Mouse (Mus musculus): ENCODE results near the gene Mthfd1. TPM values are rescaled to one million over a fixed set of nuclear protein-coding genes. Genes with fewer than 3 reads are reported as not detected.

Gene Mthfd1
- polyA plus RNA-seq, 1 experiment: 30.6 TPM

DNA sequence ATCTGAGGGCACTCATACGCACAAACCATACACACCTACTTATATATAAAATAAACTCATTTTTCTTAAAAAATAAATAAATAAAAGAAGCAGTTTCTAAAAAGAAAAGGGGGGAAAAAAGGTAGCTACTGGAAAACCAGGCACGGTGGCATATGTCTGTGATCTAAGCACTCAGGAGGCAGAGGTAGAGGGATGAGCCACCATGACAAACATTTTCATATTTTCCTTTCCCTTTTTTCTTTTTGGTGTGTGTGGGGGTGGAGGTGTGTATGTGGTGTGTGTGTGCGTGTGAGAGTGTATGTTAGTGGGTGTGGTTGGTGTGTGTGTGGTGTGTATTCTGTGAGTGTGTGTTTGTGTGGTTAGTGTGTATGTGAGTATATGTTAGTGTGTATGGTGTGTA is 14.4 kb upstream of the Mthfd1 start:
- peaks cover 12% of the 10 kb centered on the region for H3K4me1 ChIP-seq
- H3K4me3 ChIP-seq (replicated peaks): no peak overlapping the region

DNA sequence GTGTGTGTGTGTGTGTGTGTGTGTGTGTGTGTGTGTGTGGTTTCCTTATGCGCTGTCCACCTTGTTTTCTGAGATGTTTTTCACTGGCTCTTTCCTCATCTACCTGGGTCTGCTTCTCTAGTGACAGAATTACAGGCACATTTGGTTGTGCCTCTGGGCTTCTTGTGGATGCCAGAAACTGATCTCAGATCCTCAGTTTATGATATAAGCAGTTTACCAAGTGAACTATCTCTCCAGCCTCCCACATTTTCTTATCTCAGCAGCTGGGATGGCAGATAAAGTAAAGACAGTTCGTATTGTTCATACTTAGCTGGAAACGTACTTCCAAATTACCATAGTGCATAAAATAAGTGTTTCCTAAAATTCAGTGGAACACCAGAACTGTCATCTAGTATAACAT is 14.0 kb upstream of the Mthfd1 start:
- Histone ChIP-seq H3K36me3 (replicated peaks; ENCODE audit: low read length) (no peaks in the 10 kb centered on the region), H3K4me3 (replicated peaks) (no peak overlapping the region), H3K27me3 (replicated peaks) (peaks cover 13% of the 10 kb centered on the region), H3K4me1 (peaks cover 10% of the 10 kb centered on the region), H3K9me3 (no peaks in the 10 kb centered on the region)
- TF ChIP-seq FLI1 (IDR thresholded peaks at IDR 0.05; ENCODE audit: low read length): no peak
- TF ChIP-seq GATA1 (IDR thresholded peaks at IDR 0.05; ENCODE audit: borderline replicate concordance, low read length): no peak

More for the DNA sequence above, 14.4 kb upstream of the Mthfd1 start:
- TF ChIP-seq GATA1 (IDR thresholded peaks at IDR 0.05; ENCODE audit: borderline replicate concordance, low read length): no peak
- TF ChIP-seq FLI1 (IDR thresholded peaks at IDR 0.05; ENCODE audit: low read length): no peak
- no peaks in the 10 kb centered on the region for H3K9me3 ChIP-seq
- no peaks in the 10 kb centered on the region for H3K36me3 ChIP-seq (replicated peaks; ENCODE audit: low read length)
- H3K27me3 ChIP-seq (replicated peaks): peaks cover 13% of the 10 kb centered on the region

GRCm38 (mm10) chr12:76241833-76242232 is 13.3 kb upstream of the Mthfd1 start:
- Histone ChIP-seq H3K4me1 (peaks cover 10% of the 10 kb centered on the region), H3K4me3 (replicated peaks) (no peak overlapping the region), H3K9me3 (no peaks in the 10 kb centered on the region), H3K36me3 (replicated peaks; ENCODE audit: low read length) (no peaks in the 10 kb centered on the region), H3K27me3 (replicated peaks) (peaks cover 10% of the 10 kb centered on the region)
- TF ChIP-seq FLI1 (IDR thresholded peaks at IDR 0.05; ENCODE audit: low read length) (no peak), GATA1 (IDR thresholded peaks at IDR 0.05; ENCODE audit: borderline replicate concordance, low read length) (no peak)

GRCm38 (mm10) chr12:76244981-76245380 is 10.1 kb upstream of the Mthfd1 start:
- no peak for TF ChIP-seq GATA1 (IDR thresholded peaks at IDR 0.05; ENCODE audit: borderline replicate concordance, low read length)
- TF ChIP-seq FLI1 (IDR thresholded peaks at IDR 0.05; ENCODE audit: low read length): no peak
- no peak overlapping the region for H3K4me3 ChIP-seq (replicated peaks)
- H3K9me3 ChIP-seq: no peaks in the 10 kb centered on the region
- H3K4me1 ChIP-seq: peaks cover 8% of the 10 kb centered on the region
- H3K36me3 ChIP-seq (replicated peaks; ENCODE audit: low read length): no peaks in the 10 kb centered on the region
- peaks cover 2% of the 10 kb centered on the region for H3K27me3 ChIP-seq (replicated peaks)

DNA sequence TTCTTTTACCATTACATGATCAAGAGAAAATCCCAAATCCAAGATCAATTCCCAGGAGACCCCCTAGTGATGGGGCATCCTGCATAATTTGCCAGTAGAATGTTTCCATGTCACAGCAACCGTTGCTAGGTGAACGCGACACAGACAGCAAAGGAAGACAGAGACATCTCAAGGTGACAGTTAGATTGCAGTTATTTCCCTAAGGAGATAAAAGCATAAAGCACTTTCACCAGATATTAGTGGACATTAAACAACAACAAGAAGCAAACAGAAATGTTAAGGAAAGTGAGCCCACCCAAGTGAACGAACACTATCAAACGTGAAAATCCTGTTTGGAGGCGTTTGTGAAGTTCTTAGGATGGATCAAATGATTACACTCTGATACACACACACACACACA is 8.5 kb upstream of the Mthfd1 start, which contains the start of gene Tex21:
Gene Tex21 (minus strand): TSS at position 101 of the 400 bp plus-strand sequence.
- H3K36me3 ChIP-seq (replicated peaks; ENCODE audit: low read length): no peaks in the 10 kb centered on the region
- TF ChIP-seq FLI1 (IDR thresholded peaks at IDR 0.05; ENCODE audit: low read length) (no peak), GATA1 (IDR thresholded peaks at IDR 0.05; ENCODE audit: borderline replicate concordance, low read length) (no peak)
- H3K4me1 ChIP-seq: peaks cover 7% of the 10 kb centered on the region; the same call in 1 of the 2 replicates
- H3K4me3 ChIP-seq (replicated peaks): no peak within 1 kb of the TSS
- H3K9me3 ChIP-seq: peaks cover 6% of the 10 kb centered on the region; the same call in 1 of the 2 replicates
- H3K27me3 ChIP-seq (replicated peaks): peaks cover 2% of the 10 kb centered on the region

DNA sequence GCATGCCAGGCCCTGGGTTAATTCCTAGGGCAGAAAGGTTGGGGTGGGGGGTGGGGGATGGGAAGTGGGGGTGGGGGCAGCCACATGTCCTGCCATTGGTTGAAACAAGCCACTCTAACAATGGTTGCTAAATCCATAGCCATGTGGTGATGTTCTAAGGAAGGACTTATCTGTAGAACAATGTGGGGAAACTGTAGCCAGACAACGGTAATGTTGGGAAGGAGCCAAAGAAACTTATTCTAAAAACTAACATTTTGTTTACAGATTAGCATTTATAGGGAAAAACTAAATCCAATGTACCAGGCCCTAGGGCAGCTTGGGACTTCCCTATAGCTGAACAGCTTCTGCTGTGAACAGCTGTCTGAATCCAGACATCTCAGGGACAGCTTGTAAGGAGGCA is 2.0 kb upstream of the Mthfd1 start:
- peaks cover 47% of the 10 kb centered on the region for H3K4me1 ChIP-seq
- no peak for TF ChIP-seq GATA1 (IDR thresholded peaks at IDR 0.05; ENCODE audit: borderline replicate concordance, low read length)
- no peak for TF ChIP-seq FLI1 (IDR thresholded peaks at IDR 0.05; ENCODE audit: low read length)
- no peaks in the 10 kb centered on the region for H3K36me3 ChIP-seq (replicated peaks; ENCODE audit: low read length)
- H3K27me3 ChIP-seq (replicated peaks): peaks cover 2% of the 10 kb centered on the region
- no peak overlapping the region for H3K4me3 ChIP-seq (replicated peaks)
- H3K9me3 ChIP-seq: peaks cover 9% of the 10 kb centered on the region; the same call in 1 of the 2 replicates

- no peaks in the 10 kb centered on the region for H3K36me3 ChIP-seq (replicated peaks; ENCODE audit: low read length)
- no peak overlapping the region for H3K4me3 ChIP-seq (replicated peaks)
- peaks cover 2% of the 10 kb centered on the region for H3K27me3 ChIP-seq (replicated peaks)
- TF ChIP-seq GATA1 (IDR thresholded peaks at IDR 0.05; ENCODE audit: borderline replicate concordance, low read length): no peak
- no peak for TF ChIP-seq FLI1 (IDR thresholded peaks at IDR 0.05; ENCODE audit: low read length)
- H3K9me3 ChIP-seq: peaks cover 9% of the 10 kb centered on the region; the same call in 1 of the 2 replicates
- H3K4me1 ChIP-seq: peaks cover 51% of the 10 kb centered on the region
These were observed 1.5 kb upstream of the Mthfd1 start for GRCm38 (mm10) chr12:76253591-76253990.

DNA sequence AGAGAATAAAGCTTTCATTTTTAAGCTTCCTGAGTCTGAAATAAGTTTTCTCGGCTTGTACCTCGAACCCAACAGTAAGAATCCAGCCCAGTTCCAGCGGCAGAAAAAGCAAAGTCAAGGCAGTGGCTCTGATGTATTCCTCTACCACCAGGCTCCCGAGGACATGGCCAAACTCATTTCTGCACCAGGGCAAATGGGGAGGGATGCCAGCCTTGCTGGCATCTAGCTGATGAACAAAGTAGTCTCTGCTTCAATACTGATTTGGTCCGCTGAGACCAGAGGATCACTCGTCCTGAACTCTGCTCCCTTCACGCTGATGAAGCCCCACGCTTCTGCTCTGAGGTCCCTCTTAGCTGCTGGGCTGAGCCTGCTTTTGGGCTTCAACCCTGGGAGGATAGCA is 1.1 kb upstream of the Mthfd1 start:
- peaks cover 9% of the 10 kb centered on the region; the same call in 1 of the 2 replicates for H3K9me3 ChIP-seq
- peaks cover 2% of the 10 kb centered on the region for H3K27me3 ChIP-seq (replicated peaks)
- H3K4me1 ChIP-seq: peaks cover 55% of the 10 kb centered on the region
- H3K4me3 ChIP-seq (replicated peaks): peak overlapping the region; percentile 97
- no peak for TF ChIP-seq GATA1 (IDR thresholded peaks at IDR 0.05; ENCODE audit: borderline replicate concordance, low read length)
- TF ChIP-seq FLI1 (IDR thresholded peaks at IDR 0.05; ENCODE audit: low read length): no peak
- no peaks in the 10 kb centered on the region for H3K36me3 ChIP-seq (replicated peaks; ENCODE audit: low read length)

GRCm38 (mm10) chr12:76255499-76255875 is 389 bp downstream of the Mthfd1 start:
- Histone ChIP-seq H3K36me3 (replicated peaks; ENCODE audit: low read length) (no peaks in the 10 kb centered on the region), H3K9me3 (peaks cover 9% of the 10 kb centered on the region; the same call in 1 of the 2 replicates), H3K4me3 (replicated peaks) (peak overlapping the region; percentile 97), H3K4me1 (peaks cover 57% of the 10 kb centered on the region), H3K27me3 (replicated peaks) (no peaks in the 10 kb centered on the region)
- TF ChIP-seq GATA1 (IDR thresholded peaks at IDR 0.05; ENCODE audit: borderline replicate concordance, low read length): no peak
- no peak for TF ChIP-seq FLI1 (IDR thresholded peaks at IDR 0.05; ENCODE audit: low read length)

DNA sequence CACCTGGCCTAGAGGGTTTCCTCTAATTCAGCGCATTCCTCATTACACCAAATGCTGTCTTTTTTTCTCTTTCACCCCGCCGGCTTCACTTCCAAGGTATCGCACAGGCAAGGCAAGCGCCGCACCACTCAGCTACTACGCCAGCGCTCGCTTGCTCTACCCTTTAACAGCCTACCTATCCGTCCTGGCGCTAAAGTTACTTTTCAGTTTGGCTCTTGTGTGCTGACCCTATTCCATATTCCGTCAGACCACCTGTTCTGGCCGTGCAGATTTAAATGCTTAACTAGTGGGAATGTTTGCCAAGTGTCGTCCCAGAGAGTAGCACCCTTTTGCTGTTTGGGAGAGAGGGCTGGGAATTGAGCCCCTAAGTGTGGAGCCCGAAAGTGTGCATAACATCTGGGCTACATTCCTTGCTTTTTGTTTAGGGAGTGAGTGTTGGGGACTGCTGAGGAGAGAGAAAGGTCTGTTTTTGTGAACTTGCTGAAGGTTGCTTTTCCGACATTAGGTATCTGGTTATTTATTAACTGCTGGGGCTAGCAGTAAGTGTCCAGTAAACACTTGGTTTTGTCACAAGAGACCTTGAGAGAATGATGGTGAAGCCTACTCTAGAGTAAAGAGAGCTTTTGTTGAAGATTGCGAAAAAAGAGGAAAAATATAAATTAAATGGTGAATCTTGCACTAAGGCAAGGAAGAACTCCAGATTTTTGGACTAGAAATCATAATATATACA is 1.2 kb downstream of the Mthfd1 start:
- Histone ChIP-seq H3K9me3 (peaks cover 6% of the 10 kb centered on the region; the same call in 1 of the 2 replicates), H3K4me1 (peaks cover 53% of the 10 kb centered on the region), H3K4me3 (replicated peaks) (peak overlapping the region; percentile 97), H3K36me3 (replicated peaks; ENCODE audit: low read length) (no peaks in the 10 kb centered on the region), H3K27me3 (replicated peaks) (no peaks in the 10 kb centered on the region)
- TF ChIP-seq GATA1 (IDR thresholded peaks at IDR 0.05; ENCODE audit: borderline replicate concordance, low read length) (no peak), FLI1 (IDR thresholded peaks at IDR 0.05; ENCODE audit: low read length) (no peak)

Data from megakaryocyte, embryonic 14.5 days (primary cell).